Mouse (Mus musculus) heart, postnatal 25 days (tissue): ENCODE data around the gene Adamts6. TPM values are rescaled to one million over a fixed set of nuclear protein-coding genes. Genes with fewer than 3 reads are reported as not detected.

Experiments used
- DNase-seq: peaks from one replicate; pipeline ENCODE4 v3.0.0; 2022; ENCODE audit warnings: low spot score
- intact Hi-C: fragments of 180-260 bp; cut with DNase I; formaldehyde crosslinking; loops from one replicate; pipeline ENCODE4 v1.15.1; 2025
- total RNA-seq, 2 experiments: library from RNA; stranded (reverse); gene quantifications; 2 replicates each; pipeline ENCODE4 v1.2.3; 2021

The Adamts6 gene
- total RNA-seq, 2 experiments from 2014 or later, result 3.5 to 3.8 TPM

GRCm38 (mm10) chr13:104448349-104448748 lies 160.7 kb downstream of the Adamts6 start:
- DNase-seq, result no peak
- intact Hi-C loops, result no loop called here

- intact Hi-C loops, result no loop called here
These were observed 165.8 kb downstream of the Adamts6 start for GRCm38 (mm10) chr13:104453271-104453974.

GRCm38 (mm10) chr13:104460287-104460686 lies 172.7 kb downstream of the Adamts6 start:
- intact Hi-C loops, result no loop called here

More at GRCm38 (mm10) chr13:104453271-104453974, 165.8 kb downstream of the Adamts6 start:
- no peak for DNase-seq

GRCm38 (mm10) chr13:104468061-104468460 lies 180.4 kb downstream of the Adamts6 start:
- intact Hi-C loops, result no loop called here
- DNase-seq, result no peak

More at GRCm38 (mm10) chr13:104460287-104460686, 172.7 kb downstream of the Adamts6 start:
- DNase-seq, result no peak

- DNase-seq, result no peak
- intact Hi-C loops, result no loop called here
These were observed 188.8 kb downstream of the Adamts6 start for GRCm38 (mm10) chr13:104476285-104476956.

GRCm38 (mm10) chr13:104482426-104483089 lies 194.9 kb downstream of the Adamts6 start:
- DNase-seq, result no peak
- intact Hi-C loops, result no loop called here

GRCm38 (mm10) chr13:104483111-104483722 lies 195.6 kb downstream of the Adamts6 start:
- intact Hi-C loops, result no loop called here
- no peak for DNase-seq

GRCm38 (mm10) chr13:104491046-104491811 lies 203.6 kb downstream of the Adamts6 start:
- DNase-seq, result no peak
- intact Hi-C loops, result no loop called here

- no peak for DNase-seq
- intact Hi-C loops, result no loop called here
These were observed 205.9 kb downstream of the Adamts6 start for GRCm38 (mm10) chr13:104493466-104493993.

- DNase-seq, result no peak
- intact Hi-C loops, result no loop called here
These were observed 206.7 kb downstream of the Adamts6 start for GRCm38 (mm10) chr13:104494200-104494873.

- no peak for DNase-seq
- intact Hi-C loops, result no loop called here
These were observed 210.0 kb downstream of the Adamts6 start for GRCm38 (mm10) chr13:104497592-104497991.

- no peak for DNase-seq
- intact Hi-C loops, result no loop called here
These were observed 211.0 kb downstream of the Adamts6 start for GRCm38 (mm10) chr13:104498669-104499068.

GRCm38 (mm10) chr13:104499116-104500040 lies 211.7 kb downstream of the Adamts6 start:
- intact Hi-C loops, result no loop called here
- no peak for DNase-seq

GRCm38 (mm10) chr13:104502406-104502805 lies 214.8 kb downstream of the Adamts6 start:
- no peak for DNase-seq
- intact Hi-C loops, result no loop called here

GRCm38 (mm10) chr13:104504043-104504442 lies 216.4 kb downstream of the Adamts6 start:
- no peak for DNase-seq
- intact Hi-C loops, result no loop called here

GRCm38 (mm10) chr13:104506165-104506875 lies 218.7 kb downstream of the Adamts6 start:
- no peak for DNase-seq
- intact Hi-C loops, result no loop called here

- DNase-seq, result no peak
- intact Hi-C loops, result no loop called here
These were observed 220.0 kb downstream of the Adamts6 start for GRCm38 (mm10) chr13:104507671-104508070.
